ENCODE assay signal across 14 mouse cellular contexts in the genomic region with DNA sequence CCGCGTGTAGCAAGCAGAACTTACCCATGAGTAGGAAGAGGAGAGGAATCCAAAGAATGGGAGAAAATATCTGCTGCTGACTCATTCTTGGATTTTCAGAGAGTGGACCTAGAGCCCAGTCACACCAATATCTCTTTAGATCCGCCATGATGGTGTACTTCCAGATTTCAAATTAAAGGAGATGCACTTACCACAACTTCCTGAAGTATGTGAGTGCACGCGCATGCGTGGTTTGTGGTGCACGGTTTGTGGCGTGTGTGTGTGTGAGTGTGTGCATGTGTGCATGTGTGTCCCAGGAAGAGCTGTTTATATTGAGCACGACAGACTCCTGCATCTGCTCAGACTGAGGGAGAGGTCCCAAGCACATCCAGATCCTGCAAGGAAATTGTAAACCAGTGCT. TPM values are rescaled to one million over a fixed set of nuclear protein-coding genes. Genes with fewer than 3 reads are reported as not detected.
DNase-seq lines count a peak whose midpoint lies in the region; ATAC-seq and TF ChIP-seq lines count a peak whose summit lies in the region.
"Had no signal": no experiment of that assay in that cellular context is flagged by ENCODE, and none has a peak within 500 bp of the region (broad histone marks: within the 10 kb centered on the region; RNA-seq: fewer than 3 reads in every experiment).

Ly9 (minus strand) TSS at position 235 of the 400 bp plus-strand sequence.

- H3K9ac ChIP-seq in liver, embryonic 13.5 days: no peak within 1 kb of the TSS
- no peak within 1 kb of the TSS for H3K9ac ChIP-seq in liver, embryonic 12.5 days
- no peak within 1 kb of the TSS for H3K9ac ChIP-seq in liver, postnatal 0 days (replicated peaks)
- H3K9ac ChIP-seq in kidney, embryonic 16.5 days (replicated peaks; ENCODE audit: low read length): no peak within 1 kb of the TSS
- H3K9ac ChIP-seq: heart, embryonic 12.5 days; midbrain, embryonic 15.5 days had no signal

- no peak for ATAC-seq in liver, embryonic 13.5 days (ENCODE audit: low read depth)
- ATAC-seq in liver, embryonic 12.5 days: no peak
- ATAC-seq in liver, postnatal 0 days: no peak; the same call in 1 of the 2 replicates
- no peak for ATAC-seq in kidney, embryonic 16.5 days (ENCODE audit: low FRiP score, low TSS enrichment)
- ATAC-seq: forebrain, embryonic 16.5 days; midbrain, embryonic 15.5 days had no signal

- no peaks in the 10 kb centered on the region for H3K4me1 ChIP-seq in liver, embryonic 13.5 days (replicated peaks)
- H3K4me1 ChIP-seq in liver, embryonic 12.5 days: no peaks in the 10 kb centered on the region
- H3K4me1 ChIP-seq in liver, postnatal 0 days (ENCODE audit: insufficient read depth): no peaks in the 10 kb centered on the region
- no peaks in the 10 kb centered on the region for H3K4me1 ChIP-seq in kidney, embryonic 16.5 days (ENCODE audit: insufficient read depth, low read length)
- H3K4me1 ChIP-seq in cerebellum, adult 2 months (ENCODE audit: control insufficient read depth, insufficient read depth, low read length): no peaks in the 10 kb centered on the region
- H3K4me1 ChIP-seq: heart, embryonic 12.5 days; midbrain, embryonic 15.5 days had no signal

- TF ChIP-seq EP300 in liver, postnatal 0 days (IDR thresholded peaks at IDR 0.05; ENCODE audit: low read depth): no peak

- DNase-seq in liver, embryonic 13.5 days: no peak
- peak; percentile 29 for DNase-seq in liver, postnatal 0 days
- peak; percentile 34 for DNase-seq in skeletal muscle tissue, adult 2 months (ENCODE audit: low read depth, low spot score)
- peak; percentile 86 for DNase-seq in thymus, postnatal 4 days
- DNase-seq in frontal cortex, postnatal 14 days (ENCODE audit: low spot score in 2 of 2): no peak
- DNase-seq in cerebellum, adult 2 months: no peak
- DNase-seq: adrenal gland, adult 2 months; kidney, adult 2 months; layer of hippocampus, postnatal 36 days had no signal

- no peak for TF ChIP-seq CTCF in liver, postnatal 0 days (IDR thresholded peaks at IDR 0.05; ENCODE audit: low read depth)
- TF ChIP-seq CTCF in cerebellum, adult 2 months (IDR thresholded peaks at IDR 0.05; ENCODE audit: borderline replicate concordance, insufficient read depth, low read depth, low read length): no peak

- no peaks in the 10 kb centered on the region for H3K9me3 ChIP-seq in liver, embryonic 13.5 days (replicated peaks)
- H3K9me3 ChIP-seq in liver, embryonic 12.5 days (replicated peaks): no peaks in the 10 kb centered on the region
- no peaks in the 10 kb centered on the region for H3K9me3 ChIP-seq in liver, postnatal 0 days (ENCODE audit: low read length)
- H3K9me3 ChIP-seq in kidney, embryonic 16.5 days (ENCODE audit: low read length): no peaks in the 10 kb centered on the region
- H3K9me3 ChIP-seq: heart, embryonic 12.5 days; midbrain, embryonic 15.5 days had no signal

- H3K4me3 ChIP-seq in liver, embryonic 13.5 days (replicated peaks): no peak within 1 kb of the TSS
- no peak within 1 kb of the TSS for H3K4me3 ChIP-seq in liver, embryonic 12.5 days
- H3K4me3 ChIP-seq in liver, postnatal 0 days (ENCODE audit: low read depth, low read length): peak within 1 kb of the TSS; percentile 31
- H3K4me3 ChIP-seq in kidney, embryonic 16.5 days (ENCODE audit: low read length): no peak within 1 kb of the TSS
- no peak within 1 kb of the TSS for H3K4me3 ChIP-seq in cerebellum, adult 2 months (replicated peaks; ENCODE audit: insufficient read depth, low read depth, low read length)
- H3K4me3 ChIP-seq: heart, embryonic 12.5 days; midbrain, embryonic 15.5 days had no signal

- no peaks in the 10 kb centered on the region for H3K27me3 ChIP-seq in liver, embryonic 13.5 days
- H3K27me3 ChIP-seq in liver, embryonic 12.5 days (replicated peaks): no peaks in the 10 kb centered on the region; the same call in 1 of the 2 replicates
- H3K27me3 ChIP-seq in liver, postnatal 0 days (ENCODE audit: insufficient read depth, low read length): no peaks in the 10 kb centered on the region
- H3K27me3 ChIP-seq in kidney, embryonic 16.5 days (ENCODE audit: insufficient read depth, low read length): no peaks in the 10 kb centered on the region
- H3K27me3 ChIP-seq in cerebellum, adult 2 months (ENCODE audit: control insufficient read depth, insufficient read depth, low read length): no peaks in the 10 kb centered on the region
- H3K27me3 ChIP-seq: heart, embryonic 12.5 days; midbrain, embryonic 15.5 days had no signal

- H3K27ac ChIP-seq in liver, embryonic 13.5 days: no peak within 1 kb of the TSS
- no peak within 1 kb of the TSS for H3K27ac ChIP-seq in liver, embryonic 12.5 days
- H3K27ac ChIP-seq in liver, postnatal 0 days (ENCODE audit: low read depth): no peak within 1 kb of the TSS
- no peak within 1 kb of the TSS for H3K27ac ChIP-seq in kidney, embryonic 16.5 days (ENCODE audit: low read length)
- no peak within 1 kb of the TSS for H3K27ac ChIP-seq in cerebellum, adult 2 months (ENCODE audit: insufficient read depth, low read length)
- H3K27ac ChIP-seq: midbrain, embryonic 15.5 days had no signal

- H3K36me3 ChIP-seq in liver, embryonic 13.5 days: no peaks in the 10 kb centered on the region
- no peaks in the 10 kb centered on the region for H3K36me3 ChIP-seq in liver, embryonic 12.5 days
- H3K36me3 ChIP-seq in liver, postnatal 0 days (replicated peaks; ENCODE audit: insufficient read depth, low read length): no peaks in the 10 kb centered on the region
- no peaks in the 10 kb centered on the region for H3K36me3 ChIP-seq in kidney, embryonic 16.5 days (ENCODE audit: insufficient read depth, low read length)
- H3K36me3 ChIP-seq: heart, embryonic 12.5 days; midbrain, embryonic 15.5 days had no signal

- peak within 1 kb of the TSS; percentile 25; the same call in 1 of the 2 replicates for H3K4me2 ChIP-seq in liver, embryonic 13.5 days
- H3K4me2 ChIP-seq in liver, embryonic 12.5 days: no peak within 1 kb of the TSS
- peak within 1 kb of the TSS; percentile 57 for H3K4me2 ChIP-seq in liver, postnatal 0 days (ENCODE audit: low read depth, low read length)
- H3K4me2 ChIP-seq in kidney, embryonic 16.5 days (replicated peaks; ENCODE audit: low read depth, low read length): no peak within 1 kb of the TSS
- H3K4me2 ChIP-seq: heart, embryonic 12.5 days; midbrain, embryonic 15.5 days had no signal

- 23% methylated on average over 9 of the region's 9 CpGs for WGBS in liver, embryonic 13.5 days (ENCODE audit: insufficient replicate concordance)
- 28% methylated on average over 9 of the region's 9 CpGs for WGBS in liver, embryonic 12.5 days (ENCODE audit: insufficient replicate concordance)
- 34% methylated on average over 9 of the region's 9 CpGs for WGBS in liver, postnatal 0 days (ENCODE audit: insufficient replicate concordance)
- WGBS in kidney, embryonic 16.5 days: 85% methylated on average over 9 of the region's 9 CpGs
- WGBS in cerebellum, adult 2 months: 87% methylated on average over 9 of the region's 9 CpGs

- TF ChIP-seq POLR2A in cerebellum, adult 2 months (IDR thresholded peaks at IDR 0.05; ENCODE audit: borderline replicate concordance, insufficient read depth, low read length): no peak

RNA-seq across cellular contexts. Expression of gene Ly9, which starts in this region (rescaled TPM):
- 0.95 and 1.4 TPM in 2 replicates for polyA plus RNA-seq in liver, embryonic 13.5 days (2015; fragmentation: Nextera tagmentation; extraction: Ambion mirVana)
- 0.41 and 0.78 TPM in 2 replicates for polyA plus RNA-seq in liver, embryonic 12.5 days (2016; fragmentation: Nextera tagmentation; extraction: Ambion mirVana)
- 1.4 and 2.2 TPM in 2 replicates for polyA plus RNA-seq in liver, postnatal 0 days (2015; fragmentation: Nextera tagmentation; extraction: Ambion mirVana)
- 0.35 and 0.44 TPM in 2 replicates for polyA plus RNA-seq in kidney, embryonic 16.5 days (2015; fragmentation: Nextera tagmentation; extraction: Ambion mirVana)
- polyA plus RNA-seq in cerebellum, adult 2 months (2012; rRNA removed): 0.14 and 0.16 TPM in 2 replicates
- polyA plus RNA-seq: forebrain, embryonic 16.5 days had no signal

Comparison
In these comparisons a context has a peak if more than half of its experiments do, and no peak if none do; other contexts are left out.
1. DNase-seq: peak in liver, postnatal 0 days (single experiment), skeletal muscle tissue, adult 2 months (single experiment) and thymus, postnatal 4 days (single experiment); none in liver, embryonic 13.5 days (single experiment), frontal cortex, postnatal 14 days (0 of 2) and cerebellum, adult 2 months (0 of 2).
2. H3K4me2 ChIP-seq: peak in liver, embryonic 13.5 days (single experiment) and liver, postnatal 0 days (single experiment); none in liver, embryonic 12.5 days (single experiment) and kidney, embryonic 16.5 days (single experiment).